8 mouse cellular contexts compared by ENCODE assay signal in the genomic region with DNA sequence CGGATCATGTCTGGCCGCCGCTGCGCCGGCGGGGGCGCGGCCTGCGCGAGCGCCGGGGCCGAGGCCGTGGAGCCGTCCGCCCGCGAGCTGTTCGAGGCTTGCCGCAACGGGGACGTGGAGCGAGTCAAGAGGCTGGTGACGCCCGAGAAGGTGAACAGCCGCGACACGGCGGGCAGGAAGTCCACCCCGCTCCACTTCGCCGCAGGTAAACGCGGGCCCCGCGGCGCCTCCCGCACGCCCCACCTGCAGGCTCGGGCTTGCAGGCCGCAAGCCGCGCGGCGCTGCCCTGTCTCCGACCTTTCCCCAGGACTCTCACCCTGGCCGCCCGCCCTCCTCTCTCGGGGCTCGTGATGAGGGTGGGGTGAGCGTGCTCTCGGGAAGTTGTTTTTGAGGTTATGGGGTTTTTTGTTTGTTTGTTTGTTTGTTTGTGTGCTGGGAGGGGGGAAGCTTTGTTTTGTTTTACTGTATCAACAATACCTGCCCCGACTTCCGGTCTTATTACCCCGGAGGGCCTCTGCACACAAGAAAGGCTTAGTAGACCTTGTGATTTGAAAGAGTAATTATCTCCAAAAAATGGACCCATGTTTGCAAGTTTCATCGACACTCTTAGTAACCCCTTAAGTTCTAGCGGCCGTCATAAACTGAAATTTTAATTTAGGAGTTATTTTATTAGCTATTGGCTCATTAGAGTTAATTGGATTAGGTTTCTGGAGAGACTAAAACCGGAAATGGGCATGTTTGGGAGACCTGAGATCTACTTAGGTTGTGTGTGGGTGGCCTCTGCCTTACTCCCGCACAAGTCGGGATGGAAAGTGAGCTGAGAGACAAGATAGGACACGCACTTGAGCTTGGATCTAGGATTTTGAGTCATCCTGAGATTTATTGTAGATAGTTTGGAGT. TPM values are rescaled to one million over a fixed set of nuclear protein-coding genes. Genes with fewer than 3 reads are reported as not detected.
DNase-seq lines count a peak whose midpoint lies in the region; ATAC-seq and TF ChIP-seq lines count a peak whose summit lies in the region.

No protein-coding gene starts in this region.

- CTCF ChIA-PET in Patski (lab: Charles Lee), result no interaction called here

- WGBS in embryonic facial prominence, embryonic 15.5 days, result under 1% methylated on average over 61 of the region's 62 CpGs
- WGBS in limb, embryonic 11.5 days, result under 1% methylated on average over 61 of the region's 62 CpGs
- WGBS in midbrain, embryonic 11.5 days, result under 1% methylated on average over 62 of the region's 62 CpGs
- WGBS in stomach, embryonic 14.5 days, result under 1% methylated on average over 57 of the region's 62 CpGs

- H3K4me2 ChIP-seq in embryonic facial prominence, embryonic 15.5 days (replicated peaks), result peak overlapping the region; percentile 61
- H3K4me2 ChIP-seq in limb, embryonic 11.5 days (ENCODE audit: low read depth, severe bottlenecking), result peak overlapping the region; percentile 74
- H3K4me2 ChIP-seq in midbrain, embryonic 11.5 days, result peak overlapping the region; percentile 63
- H3K4me2 ChIP-seq in stomach, embryonic 14.5 days (replicated peaks; ENCODE audit: low read depth, low read length), result peak overlapping the region; percentile 85

- peak overlapping the region; percentile 96 for H3K4me3 ChIP-seq in embryonic facial prominence, embryonic 15.5 days (replicated peaks)
- peak overlapping the region; percentile 93 for H3K4me3 ChIP-seq in limb, embryonic 11.5 days (ENCODE audit: low read depth, low read length)
- H3K4me3 ChIP-seq in midbrain, embryonic 11.5 days (ENCODE audit: low read depth, low read length), result peak overlapping the region; percentile 99
- H3K4me3 ChIP-seq in stomach, embryonic 14.5 days (ENCODE audit: low read depth, low read length), result peak overlapping the region; percentile 57

- TF ChIP-seq CTCF in Patski (IDR thresholded peaks at IDR 0.05), result no peak

- peak overlapping the region; percentile 86 for H3K9ac ChIP-seq in embryonic facial prominence, embryonic 15.5 days
- H3K9ac ChIP-seq in limb, embryonic 11.5 days (ENCODE audit: low read length), result peak overlapping the region; percentile 97
- peak overlapping the region; percentile 97 for H3K9ac ChIP-seq in midbrain, embryonic 11.5 days (ENCODE audit: low read length)
- H3K9ac ChIP-seq in stomach, embryonic 14.5 days (replicated peaks; ENCODE audit: low read depth, low read length), result peak overlapping the region; percentile 100

- POLR2A ChIA-PET in Patski (lab: Charles Lee), result interaction anchor here (0.5 to 1.4 kb wide), 4 partner anchors 11 to 665 kb away, joined by 3 to 5 read pairs (median 3); no protein-coding TSS in a partner anchor

- no peaks in the 10 kb centered on the region for H3K27me3 ChIP-seq in Patski
- H3K27me3 ChIP-seq in embryonic facial prominence, embryonic 15.5 days, result no peaks in the 10 kb centered on the region
- H3K27me3 ChIP-seq in limb, embryonic 11.5 days (ENCODE audit: control insufficient read depth, insufficient read depth, low read length), result no peaks in the 10 kb centered on the region
- no peaks in the 10 kb centered on the region for H3K27me3 ChIP-seq in midbrain, embryonic 11.5 days (ENCODE audit: control insufficient read depth, insufficient read depth, low read length)
- no peaks in the 10 kb centered on the region for H3K27me3 ChIP-seq in stomach, embryonic 14.5 days (ENCODE audit: control insufficient read depth, insufficient read depth, low read length)

- DNase-seq in Patski (ENCODE audit: low read depth, low spot score), result no peak
- peak; percentile 15 to 56 for DNase-seq in heart, postnatal 36 days
- peak; percentile 70 for DNase-seq in limb, embryonic 11.5 days (ENCODE audit: low spot score)
- peak; percentile 93 for DNase-seq in midbrain, embryonic 11.5 days (ENCODE audit: low spot score, missing footprints)
- no peak for DNase-seq in left cerebral cortex, postnatal 4 days

- intact Hi-C loops in heart, postnatal 36 days (cut with DNase I), result loop anchor here (2.0 to 5.0 kb wide), 2 partner anchors 16 to 83 kb away; partner anchors contain the start of gene Fgfbp3
- intact Hi-C loops in left cerebral cortex, postnatal 4 days (cut with DNase I), result no loop called here

- in situ Hi-C loops in Patski (cut with MboI; ENCODE audit: low pct_unique_long_range_greater_than_20kb), result no loop called here

- no peaks in the 10 kb centered on the region for H3K9me3 ChIP-seq in embryonic facial prominence, embryonic 15.5 days (replicated peaks)
- H3K9me3 ChIP-seq in limb, embryonic 11.5 days (ENCODE audit: control insufficient read depth, low read length), result no peaks in the 10 kb centered on the region
- no peaks in the 10 kb centered on the region for H3K9me3 ChIP-seq in midbrain, embryonic 11.5 days (ENCODE audit: control insufficient read depth, low read length)
- no peaks in the 10 kb centered on the region for H3K9me3 ChIP-seq in stomach, embryonic 14.5 days (ENCODE audit: control insufficient read depth, low read depth, low read length)

- peaks cover 12% of the 10 kb centered on the region; the same call in 1 of the 2 replicates for H3K36me3 ChIP-seq in embryonic facial prominence, embryonic 15.5 days
- peaks cover 4% of the 10 kb centered on the region for H3K36me3 ChIP-seq in limb, embryonic 11.5 days (ENCODE audit: control insufficient read depth, insufficient read depth, low read length)
- no peaks in the 10 kb centered on the region for H3K36me3 ChIP-seq in midbrain, embryonic 11.5 days (ENCODE audit: control insufficient read depth, insufficient read depth, low read length)
- H3K36me3 ChIP-seq in stomach, embryonic 14.5 days (ENCODE audit: control insufficient read depth, insufficient read depth, low read length), result peaks cover 5% of the 10 kb centered on the region

- peak overlapping the region; percentile 98 for H3K27ac ChIP-seq in embryonic facial prominence, embryonic 15.5 days (replicated peaks)
- H3K27ac ChIP-seq in limb, embryonic 11.5 days (replicated peaks; ENCODE audit: low read depth, low read length), result peak overlapping the region; percentile 96
- peak overlapping the region; percentile 90 for H3K27ac ChIP-seq in midbrain, embryonic 11.5 days (ENCODE audit: low read depth, low read length)
- peak overlapping the region; percentile 99 for H3K27ac ChIP-seq in stomach, embryonic 14.5 days (ENCODE audit: low read length)

- peaks cover 14% of the 10 kb centered on the region for H3K4me1 ChIP-seq in embryonic facial prominence, embryonic 15.5 days
- peaks cover 6% of the 10 kb centered on the region for H3K4me1 ChIP-seq in limb, embryonic 11.5 days (ENCODE audit: control insufficient read depth, insufficient read depth, low read length)
- peaks cover 15% of the 10 kb centered on the region for H3K4me1 ChIP-seq in midbrain, embryonic 11.5 days (ENCODE audit: control insufficient read depth, insufficient read depth, low read length)
- H3K4me1 ChIP-seq in stomach, embryonic 14.5 days (ENCODE audit: control insufficient read depth, insufficient read depth, low read length), result peaks cover 5% of the 10 kb centered on the region

- peak; percentile 44 for ATAC-seq in CD4-positive, CD25-positive, alpha-beta regulatory T cell, adult 4 months
- ATAC-seq in Patski, result peak; percentile 51
- peak; percentile 36; the same call in 1 of the 2 replicates for ATAC-seq in embryonic facial prominence, embryonic 15.5 days (ENCODE audit: insufficient number of reproducible peaks, low FRiP score, low TSS enrichment, low read depth)
- peak; percentile 68 for ATAC-seq in limb, embryonic 11.5 days (ENCODE audit: insufficient number of reproducible peaks, low FRiP score, low TSS enrichment, low read depth)
- peak; percentile 67 for ATAC-seq in midbrain, embryonic 11.5 days (ENCODE audit: low FRiP score)
- peak; percentile 14 for ATAC-seq in stomach, embryonic 14.5 days (ENCODE audit: insufficient number of reproducible peaks, insufficient read depth, low FRiP score, low read depth)

RNA-seq across cellular contexts. Expression of gene Tnks2, which starts 0.8 kb away (rescaled TPM):
- 10 to 100 TPM; 23.5 to 34.1 TPM for polyA plus RNA-seq in CD4-positive, CD25-positive, alpha-beta regulatory T cell, adult 4 months (2017; shearing (Covaris generic))
- polyA plus RNA-seq in Patski (2021), result 117 TPM
- 45.3 and 45.4 TPM in 2 replicates for polyA plus RNA-seq in embryonic facial prominence, embryonic 15.5 days (2015; fragmentation: Nextera tagmentation; extraction: Ambion mirVana)
- 10 to 100 TPM; 79.1 to 83.4 TPM for total RNA-seq in heart, postnatal 36 days (2021)
- 80.1 and 86.4 TPM in 2 replicates for polyA plus RNA-seq in limb, embryonic 11.5 days (2014; fragmentation: Nextera tagmentation; extraction: Ambion mirVana)
- 76.3 and 81.3 TPM in 2 replicates for polyA plus RNA-seq in midbrain, embryonic 11.5 days (2014; fragmentation: Nextera tagmentation; extraction: Ambion mirVana)
- 69.1 and 81.3 TPM in 2 replicates for polyA plus RNA-seq in stomach, embryonic 14.5 days (2014; fragmentation: Nextera tagmentation; extraction: Ambion mirVana)
- 100 to 1,000 TPM; 146 to 148 TPM for total RNA-seq in left cerebral cortex, postnatal 4 days (2021)

Comparison
In these comparisons a context has a peak if more than half of its experiments do, and no peak if none do; other contexts are left out.
1. ATAC-seq: peak in every context shown above with its lines; median percentile 68 in limb, embryonic 11.5 days; 67 in midbrain, embryonic 11.5 days; 51 in Patski; 44 in CD4-positive, CD25-positive, alpha-beta regulatory T cell, adult 4 months; 36 in embryonic facial prominence, embryonic 15.5 days; 14 in stomach, embryonic 14.5 days.
2. DNase-seq: peak in heart, postnatal 36 days (2 of 2), limb, embryonic 11.5 days (single experiment) and midbrain, embryonic 11.5 days (single experiment); none in Patski (single experiment) and left cerebral cortex, postnatal 4 days (single experiment).
3. Peak in every context shown above with its lines, with median percentiles within 50 percentile points of each other: H3K27ac ChIP-seq, H3K4me2 ChIP-seq, H3K4me3 ChIP-seq and H3K9ac ChIP-seq.